Mouse (Mus musculus): Measurements from ENCODE around the gene Tcea2. TPM values are rescaled to one million over a fixed set of nuclear protein-coding genes. Genes with fewer than 3 reads are reported as not detected.

The Tcea2 gene
- polyA plus RNA-seq, 1 experiment from 2014 or later, result 19.7 TPM

- H3K9me3 ChIP-seq (ENCODE audit: control insufficient read depth, low read length), result no peaks in the 10 kb centered on the region
- peak; percentile 64 for ATAC-seq (ENCODE audit: low read depth)
- WGBS, result under 1% methylated on average over 43 of the region's 43 CpGs
- no peaks in the 10 kb centered on the region for H3K36me3 ChIP-seq (ENCODE audit: control insufficient read depth, insufficient read depth, low read length)
- peak within 1 kb of the TSS; percentile 72 for H3K4me2 ChIP-seq (ENCODE audit: low read depth, low read length)
- H3K27ac ChIP-seq (ENCODE audit: low read length), result peak within 1 kb of the TSS; percentile 56
- peak within 1 kb of the TSS; percentile 57 for H3K4me3 ChIP-seq (ENCODE audit: low read length)
- peaks cover 21% of the 10 kb centered on the region; the same call in 1 of the 2 replicates for H3K4me1 ChIP-seq (replicated peaks; ENCODE audit: control insufficient read depth, insufficient read depth, low read length)
- H3K9ac ChIP-seq (ENCODE audit: low read length), result peak within 1 kb of the TSS; percentile 74
- peaks cover 46% of the 10 kb centered on the region for H3K27me3 ChIP-seq (ENCODE audit: control insufficient read depth, insufficient read depth, low read depth, low read length)
Observed at GRCm38 (mm10) chr2:181671326-181671725, 8.8 kb upstream of the Tcea2 start, which contains the start of gene Sox18. Sox18 (minus strand) TSS chr2:181671640.

DNA sequence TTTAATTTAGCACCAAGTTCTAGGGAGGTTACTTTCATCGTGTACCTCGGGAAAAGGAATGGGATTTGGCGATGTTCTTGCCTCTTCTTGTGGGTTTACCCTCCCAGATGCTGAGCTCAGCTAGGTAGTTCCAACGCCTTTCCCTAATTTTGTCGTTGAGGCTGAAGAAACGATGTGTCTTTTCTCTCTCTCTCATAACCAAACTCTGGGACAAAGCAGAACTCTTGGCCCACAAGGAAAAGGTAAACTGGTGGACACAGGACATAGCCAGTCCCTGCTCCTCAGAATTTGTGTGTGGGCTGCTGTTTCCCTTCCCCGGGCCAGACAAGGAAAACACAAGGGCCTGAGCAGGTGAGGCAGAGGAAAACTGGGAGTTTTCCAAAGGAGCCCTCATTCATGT is 8.1 kb upstream of the Tcea2 start:
- WGBS, result 31% methylated on average over 7 of the region's 7 CpGs
- no peak overlapping the region for H3K27ac ChIP-seq (ENCODE audit: low read length)
- ATAC-seq (ENCODE audit: low read depth), result no peak
- H3K4me2 ChIP-seq (ENCODE audit: low read depth, low read length), result peak overlapping the region; percentile 72
- H3K4me3 ChIP-seq (ENCODE audit: low read length), result no peak overlapping the region
- H3K4me1 ChIP-seq (replicated peaks; ENCODE audit: control insufficient read depth, insufficient read depth, low read length), result peaks cover 21% of the 10 kb centered on the region; the same call in 1 of the 2 replicates
- H3K36me3 ChIP-seq (ENCODE audit: control insufficient read depth, insufficient read depth, low read length), result no peaks in the 10 kb centered on the region
- no peaks in the 10 kb centered on the region for H3K9me3 ChIP-seq (ENCODE audit: control insufficient read depth, low read length)
- H3K27me3 ChIP-seq (ENCODE audit: control insufficient read depth, insufficient read depth, low read depth, low read length), result peaks cover 46% of the 10 kb centered on the region
- H3K9ac ChIP-seq (ENCODE audit: low read length), result no peak overlapping the region

DNA sequence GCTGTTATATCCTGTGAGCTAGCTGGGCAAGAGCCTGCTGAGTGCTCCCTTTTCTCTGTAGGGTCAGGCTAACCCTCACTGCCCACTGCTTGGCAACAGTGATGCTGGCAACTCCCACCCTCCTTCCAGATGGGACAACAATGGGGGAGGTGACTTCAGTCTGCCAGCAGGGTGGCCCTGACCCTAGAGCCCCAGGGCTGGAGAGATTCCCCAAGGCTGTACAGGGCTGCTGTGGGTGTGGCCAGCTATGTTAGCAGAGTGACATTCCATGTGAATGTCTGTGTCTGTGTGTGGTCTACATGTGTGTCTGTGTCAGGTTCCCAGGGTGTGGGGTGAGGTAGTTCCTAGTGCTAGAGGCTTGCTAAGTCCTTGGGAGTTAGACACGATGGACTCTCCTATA is 6.6 kb upstream of the Tcea2 start:
- no peak overlapping the region for H3K4me3 ChIP-seq (ENCODE audit: low read length)
- H3K36me3 ChIP-seq (ENCODE audit: control insufficient read depth, insufficient read depth, low read length), result no peaks in the 10 kb centered on the region
- peaks cover 44% of the 10 kb centered on the region for H3K27me3 ChIP-seq (ENCODE audit: control insufficient read depth, insufficient read depth, low read depth, low read length)
- 39% methylated on average over 1 of the region's 1 CpGs for WGBS
- H3K9ac ChIP-seq (ENCODE audit: low read length), result no peak overlapping the region
- H3K9me3 ChIP-seq (ENCODE audit: control insufficient read depth, low read length), result no peaks in the 10 kb centered on the region
- H3K4me2 ChIP-seq (ENCODE audit: low read depth, low read length), result no peak overlapping the region
- no peak for ATAC-seq (ENCODE audit: low read depth)
- peaks cover 21% of the 10 kb centered on the region; the same call in 1 of the 2 replicates for H3K4me1 ChIP-seq (replicated peaks; ENCODE audit: control insufficient read depth, insufficient read depth, low read length)
- H3K27ac ChIP-seq (ENCODE audit: low read length), result peak overlapping the region; percentile 54; the same call in 1 of the 2 replicates

DNA sequence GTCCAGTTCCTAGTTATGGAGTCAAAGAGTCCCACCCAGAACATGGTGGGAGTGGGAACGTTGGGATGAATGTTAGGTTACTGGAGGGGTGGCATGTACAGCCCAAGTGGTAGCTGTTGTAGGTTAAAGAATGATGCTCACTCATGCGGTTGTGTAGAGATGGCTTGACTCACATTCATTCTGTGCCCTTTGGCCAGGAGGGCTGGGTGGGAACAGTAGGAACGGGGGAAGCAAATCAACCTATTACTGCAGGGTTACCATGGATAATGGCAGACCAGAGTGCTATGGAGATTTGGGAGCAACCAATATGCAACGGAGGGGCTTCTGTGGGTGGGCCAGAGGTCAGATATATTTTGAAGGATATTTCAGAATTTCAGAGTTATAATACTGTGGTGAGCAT is 5.2 kb upstream of the Tcea2 start:
- H3K9ac ChIP-seq (ENCODE audit: low read length), result peak overlapping the region; percentile 49; the same call in 1 of the 2 replicates
- no peaks in the 10 kb centered on the region for H3K9me3 ChIP-seq (ENCODE audit: control insufficient read depth, low read length)
- peak overlapping the region; percentile 44 for H3K27ac ChIP-seq (ENCODE audit: low read length)
- peaks cover 32% of the 10 kb centered on the region for H3K27me3 ChIP-seq (ENCODE audit: control insufficient read depth, insufficient read depth, low read depth, low read length)
- no peaks in the 10 kb centered on the region for H3K36me3 ChIP-seq (ENCODE audit: control insufficient read depth, insufficient read depth, low read length)
- 75% methylated on average over 4 of the region's 4 CpGs for WGBS
- ATAC-seq (ENCODE audit: low read depth), result no peak
- peaks cover 26% of the 10 kb centered on the region; the same call in 1 of the 2 replicates for H3K4me1 ChIP-seq (replicated peaks; ENCODE audit: control insufficient read depth, insufficient read depth, low read length)
- no peak overlapping the region; the same call in 1 of the 2 replicates for H3K4me2 ChIP-seq (ENCODE audit: low read depth, low read length)
- no peak overlapping the region for H3K4me3 ChIP-seq (ENCODE audit: low read length)

- peak overlapping the region; percentile 82 for H3K27ac ChIP-seq (ENCODE audit: low read length)
- 3% methylated on average over 14 of the region's 14 CpGs for WGBS
- peaks cover 26% of the 10 kb centered on the region for H3K27me3 ChIP-seq (ENCODE audit: control insufficient read depth, insufficient read depth, low read depth, low read length)
- peak overlapping the region; percentile 49 for H3K9ac ChIP-seq (ENCODE audit: low read length)
- peak overlapping the region; percentile 59 for H3K4me2 ChIP-seq (ENCODE audit: low read depth, low read length)
- peak; percentile 55 for ATAC-seq (ENCODE audit: low read depth)
- no peaks in the 10 kb centered on the region for H3K9me3 ChIP-seq (ENCODE audit: control insufficient read depth, low read length)
- no peaks in the 10 kb centered on the region for H3K36me3 ChIP-seq (ENCODE audit: control insufficient read depth, insufficient read depth, low read length)
- peaks cover 25% of the 10 kb centered on the region; the same call in 1 of the 2 replicates for H3K4me1 ChIP-seq (replicated peaks; ENCODE audit: control insufficient read depth, insufficient read depth, low read length)
- H3K4me3 ChIP-seq (ENCODE audit: low read length), result peak overlapping the region; percentile 28
Observed at GRCm38 (mm10) chr2:181675454-181675853, 4.7 kb upstream of the Tcea2 start.

DNA sequence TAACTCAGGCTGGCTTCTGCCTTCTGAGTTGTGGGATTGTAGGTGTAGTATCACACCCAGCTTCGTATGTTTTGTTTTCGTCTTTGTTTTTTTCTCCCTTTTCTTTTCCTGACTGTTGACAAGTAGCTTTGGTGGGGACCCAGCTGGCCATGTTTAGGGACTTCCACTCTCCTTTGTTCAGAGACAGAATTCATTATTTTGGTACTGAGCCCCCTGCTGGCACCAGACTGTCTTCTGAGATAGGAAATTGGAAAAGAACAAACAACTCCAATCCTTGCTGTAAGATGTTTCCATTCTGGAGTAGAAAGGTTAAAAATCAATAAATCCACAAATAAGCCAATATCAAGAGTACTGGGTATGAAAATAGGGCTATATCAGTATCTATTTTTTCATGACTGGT is 3.7 kb upstream of the Tcea2 start:
- Histone ChIP-seq H3K9me3 (ENCODE audit: control insufficient read depth, low read length) (no peaks in the 10 kb centered on the region), H3K27me3 (ENCODE audit: control insufficient read depth, insufficient read depth, low read depth, low read length) (peaks cover 17% of the 10 kb centered on the region), H3K4me3 (ENCODE audit: low read length) (no peak overlapping the region), H3K36me3 (ENCODE audit: control insufficient read depth, insufficient read depth, low read length) (no peaks in the 10 kb centered on the region), H3K4me2 (ENCODE audit: low read depth, low read length) (no peak overlapping the region), H3K4me1 (replicated peaks; ENCODE audit: control insufficient read depth, insufficient read depth, low read length) (peaks cover 28% of the 10 kb centered on the region), H3K9ac (ENCODE audit: low read length) (no peak overlapping the region), H3K27ac (ENCODE audit: low read length) (peak overlapping the region; percentile 82)
- ATAC-seq (ENCODE audit: low read depth), result no peak
- WGBS, result 63% methylated on average over 2 of the region's 2 CpGs

- no peak overlapping the region for H3K4me3 ChIP-seq (ENCODE audit: low read length)
- peaks cover 28% of the 10 kb centered on the region for H3K4me1 ChIP-seq (replicated peaks; ENCODE audit: control insufficient read depth, insufficient read depth, low read length)
- no peak overlapping the region for H3K4me2 ChIP-seq (ENCODE audit: low read depth, low read length)
- 62% methylated on average over 5 of the region's 5 CpGs for WGBS
- peak; percentile 24; the same call in 1 of the 2 replicates for ATAC-seq (ENCODE audit: low read depth)
- peak overlapping the region; percentile 82 for H3K27ac ChIP-seq (ENCODE audit: low read length)
- H3K36me3 ChIP-seq (ENCODE audit: control insufficient read depth, insufficient read depth, low read length), result no peaks in the 10 kb centered on the region
- H3K9ac ChIP-seq (ENCODE audit: low read length), result no peak overlapping the region; the same call in 1 of the 2 replicates
- peaks cover 9% of the 10 kb centered on the region for H3K27me3 ChIP-seq (ENCODE audit: control insufficient read depth, insufficient read depth, low read depth, low read length)
- H3K9me3 ChIP-seq (ENCODE audit: control insufficient read depth, low read length), result no peaks in the 10 kb centered on the region
Observed at GRCm38 (mm10) chr2:181677096-181677754, 2.9 kb upstream of the Tcea2 start.

DNA sequence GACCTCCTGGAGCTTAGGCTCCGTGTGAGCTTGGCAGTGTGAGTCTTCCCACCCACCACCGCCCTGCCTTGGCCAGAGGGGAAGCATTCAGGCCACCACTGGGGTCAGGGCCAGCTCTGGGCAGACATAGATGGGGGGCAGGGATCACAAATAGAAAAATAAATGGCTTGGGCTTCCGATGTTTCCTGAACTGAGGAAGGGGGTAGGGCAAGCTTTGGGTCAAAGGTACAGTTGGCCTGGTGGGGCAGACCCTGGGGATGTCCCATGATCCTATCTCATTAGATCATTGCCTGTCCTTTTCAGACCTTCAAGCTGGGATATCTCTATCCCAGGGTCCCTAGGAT is 2.4 kb upstream of the Tcea2 start:
- no peak overlapping the region for H3K4me3 ChIP-seq (ENCODE audit: low read length)
- H3K9me3 ChIP-seq (ENCODE audit: control insufficient read depth, low read length), result no peaks in the 10 kb centered on the region
- 46% methylated on average over 3 of the region's 3 CpGs for WGBS
- no peaks in the 10 kb centered on the region for H3K36me3 ChIP-seq (ENCODE audit: control insufficient read depth, insufficient read depth, low read length)
- H3K4me2 ChIP-seq (ENCODE audit: low read depth, low read length), result no peak overlapping the region
- H3K9ac ChIP-seq (ENCODE audit: low read length), result no peak overlapping the region
- peaks cover 4% of the 10 kb centered on the region for H3K27me3 ChIP-seq (ENCODE audit: control insufficient read depth, insufficient read depth, low read depth, low read length)
- peak; percentile 27; the same call in 1 of the 2 replicates for ATAC-seq (ENCODE audit: low read depth)
- peak overlapping the region; percentile 82 for H3K27ac ChIP-seq (ENCODE audit: low read length)
- H3K4me1 ChIP-seq (replicated peaks; ENCODE audit: control insufficient read depth, insufficient read depth, low read length), result peaks cover 28% of the 10 kb centered on the region

- ATAC-seq (ENCODE audit: low read depth), result peak; percentile 73
- H3K36me3 ChIP-seq (ENCODE audit: control insufficient read depth, insufficient read depth, low read length), result no peaks in the 10 kb centered on the region
- H3K27ac ChIP-seq (ENCODE audit: low read length), result no peak overlapping the region
- H3K9ac ChIP-seq (ENCODE audit: low read length), result no peak overlapping the region
- H3K27me3 ChIP-seq (ENCODE audit: control insufficient read depth, insufficient read depth, low read depth, low read length), result no peaks in the 10 kb centered on the region
- no peak overlapping the region for H3K4me2 ChIP-seq (ENCODE audit: low read depth, low read length)
- WGBS, result 46% methylated on average over 1 of the region's 1 CpGs
- H3K4me3 ChIP-seq (ENCODE audit: low read length), result no peak overlapping the region
- peaks cover 25% of the 10 kb centered on the region for H3K4me1 ChIP-seq (replicated peaks; ENCODE audit: control insufficient read depth, insufficient read depth, low read length)
- no peaks in the 10 kb centered on the region for H3K9me3 ChIP-seq (ENCODE audit: control insufficient read depth, low read length)
Observed at GRCm38 (mm10) chr2:181678780-181679179, 1.3 kb upstream of the Tcea2 start.
